In genomic region chr13:41466616-41467015, GRCm38 (mm10) we compare ENCODE assay signal across 8 mouse cellular contexts. TPM values are rescaled to one million over a fixed set of nuclear protein-coding genes. Genes with fewer than 3 reads are reported as not detected.
DNase-seq lines count a peak whose midpoint lies in the region; ATAC-seq lines count a peak whose summit lies in the region.

No protein-coding gene starts in this region.

- H3K27ac ChIP-seq in liver, embryonic 11.5 days (ENCODE audit: low read depth, low read length), result 0 out of 2 replicates have a peak overlapping the region, but pooled peaks have one; percentile 4
- 0 out of 2 replicates have a peak overlapping the region, but pooled peaks have one; percentile 17 for H3K27ac ChIP-seq in heart, embryonic 10.5 days
- H3K27ac ChIP-seq in kidney, embryonic 15.5 days, result peak overlapping the region; percentile 79
- H3K27ac ChIP-seq in midbrain, embryonic 14.5 days (replicated peaks; ENCODE audit: low read depth, low read length), result no peak overlapping the region
- H3K27ac ChIP-seq in midbrain, embryonic 10.5 days (replicated peaks), result no peak overlapping the region

- 77% methylated on average over 4 of the region's 4 CpGs for WGBS in liver, embryonic 11.5 days
- WGBS in heart, embryonic 10.5 days, result 90% methylated on average over 4 of the region's 4 CpGs
- WGBS in kidney, embryonic 15.5 days, result 63% methylated on average over 4 of the region's 4 CpGs
- 94% methylated on average over 4 of the region's 4 CpGs for WGBS in midbrain, embryonic 14.5 days
- 92% methylated on average over 4 of the region's 4 CpGs for WGBS in midbrain, embryonic 10.5 days

- no peaks in the 10 kb centered on the region for H3K27me3 ChIP-seq in liver, embryonic 11.5 days (replicated peaks; ENCODE audit: control insufficient read depth, insufficient read depth, low read length)
- peaks cover 37% of the 10 kb centered on the region; the same call in 1 of the 2 replicates for H3K27me3 ChIP-seq in heart, embryonic 10.5 days (ENCODE audit: insufficient read depth, poor library complexity, severe bottlenecking)
- no peaks in the 10 kb centered on the region for H3K27me3 ChIP-seq in kidney, embryonic 15.5 days
- H3K27me3 ChIP-seq in midbrain, embryonic 14.5 days (ENCODE audit: control insufficient read depth, insufficient read depth, low read length), result no peaks in the 10 kb centered on the region
- no peaks in the 10 kb centered on the region for H3K27me3 ChIP-seq in midbrain, embryonic 10.5 days (ENCODE audit: low read depth, poor library complexity, severe bottlenecking)

- no peak for ATAC-seq in liver, embryonic 11.5 days (replicated peaks; ENCODE audit: low FRiP score)
- 0 out of 2 replicates have a peak, but pooled peaks have one; percentile 43 for ATAC-seq in kidney, embryonic 15.5 days (replicated peaks; ENCODE audit: low FRiP score)
- ATAC-seq in midbrain, embryonic 14.5 days (ENCODE audit: low FRiP score, low TSS enrichment), result no peak

- no peaks in the 10 kb centered on the region for H3K36me3 ChIP-seq in liver, embryonic 11.5 days (ENCODE audit: control insufficient read depth, insufficient read depth, low read length)
- no peaks in the 10 kb centered on the region for H3K36me3 ChIP-seq in heart, embryonic 10.5 days
- no peaks in the 10 kb centered on the region for H3K36me3 ChIP-seq in kidney, embryonic 15.5 days
- H3K36me3 ChIP-seq in midbrain, embryonic 14.5 days (ENCODE audit: control insufficient read depth, insufficient read depth, low read length), result no peaks in the 10 kb centered on the region
- no peaks in the 10 kb centered on the region for H3K36me3 ChIP-seq in midbrain, embryonic 10.5 days

- no peaks in the 10 kb centered on the region for H3K4me1 ChIP-seq in liver, embryonic 11.5 days (replicated peaks; ENCODE audit: control insufficient read depth, insufficient read depth, low read length)
- H3K4me1 ChIP-seq in heart, embryonic 10.5 days, result 0 out of 2 replicates have a peak, but pooled peaks cover 5% of the 10 kb centered on the region
- peaks cover 8% of the 10 kb centered on the region; the same call in 1 of the 2 replicates for H3K4me1 ChIP-seq in kidney, embryonic 15.5 days
- no peaks in the 10 kb centered on the region for H3K4me1 ChIP-seq in midbrain, embryonic 14.5 days (ENCODE audit: control insufficient read depth, insufficient read depth, low read length)
- no peaks in the 10 kb centered on the region for H3K4me1 ChIP-seq in midbrain, embryonic 10.5 days

- H3K4me3 ChIP-seq in liver, embryonic 11.5 days (ENCODE audit: low read depth, low read length), result no peak overlapping the region
- no peak overlapping the region for H3K4me3 ChIP-seq in heart, embryonic 10.5 days
- no peak overlapping the region for H3K4me3 ChIP-seq in kidney, embryonic 15.5 days (replicated peaks)
- H3K4me3 ChIP-seq in midbrain, embryonic 14.5 days (replicated peaks; ENCODE audit: low read depth, low read length), result no peak overlapping the region
- no peak overlapping the region for H3K4me3 ChIP-seq in midbrain, embryonic 10.5 days

- no peaks in the 10 kb centered on the region for H3K9me3 ChIP-seq in liver, embryonic 11.5 days (ENCODE audit: control insufficient read depth, low read length)
- H3K9me3 ChIP-seq in heart, embryonic 10.5 days, result no peaks in the 10 kb centered on the region
- no peaks in the 10 kb centered on the region for H3K9me3 ChIP-seq in kidney, embryonic 15.5 days (replicated peaks)
- H3K9me3 ChIP-seq in midbrain, embryonic 14.5 days (ENCODE audit: control insufficient read depth, low read length), result no peaks in the 10 kb centered on the region
- no peaks in the 10 kb centered on the region for H3K9me3 ChIP-seq in midbrain, embryonic 10.5 days (replicated peaks)

- H3K4me2 ChIP-seq in liver, embryonic 11.5 days, result no peak overlapping the region
- H3K4me2 ChIP-seq in kidney, embryonic 15.5 days, result no peak overlapping the region
- no peak overlapping the region for H3K4me2 ChIP-seq in midbrain, embryonic 14.5 days (ENCODE audit: low read length)

- DNase-seq in liver, embryonic 11.5 days (ENCODE audit: low spot score), result no peak
- no peak for DNase-seq in liver
- DNase-seq in heart, embryonic 10.5 days (ENCODE audit: low spot score), result no peak
- DNase-seq in skeletal muscle tissue, adult 2 months (ENCODE audit: low read depth, low spot score), result peak; percentile 54
- no peak for DNase-seq in midbrain, embryonic 14.5 days
- no peak for DNase-seq in midbrain, embryonic 10.5 days (ENCODE audit: low spot score)
- no peak for DNase-seq in adrenal gland, adult 2 months

- H3K9ac ChIP-seq in liver, embryonic 11.5 days (ENCODE audit: low read depth, low read length), result no peak overlapping the region
- H3K9ac ChIP-seq in kidney, embryonic 15.5 days, result no peak overlapping the region
- H3K9ac ChIP-seq in midbrain, embryonic 14.5 days (replicated peaks; ENCODE audit: low read length), result no peak overlapping the region

RNA-seq across cellular contexts. Expression of gene Nedd9, which starts 20.5 kb away (rescaled TPM):
- polyA plus RNA-seq in liver, embryonic 11.5 days (2014; fragmentation: Nextera tagmentation; extraction: Ambion mirVana), result 6.1 TPM in 2 replicates
- polyA plus RNA-seq in heart, embryonic 10.5 days (2016; fragmentation: Nextera tagmentation; extraction: Ambion mirVana), result 14.7 and 15.8 TPM in 2 replicates
- polyA plus RNA-seq in kidney, embryonic 15.5 days (2015; fragmentation: Nextera tagmentation; extraction: Ambion mirVana), result 22.8 and 23.8 TPM in 2 replicates
- polyA plus RNA-seq in midbrain, embryonic 14.5 days (2014; fragmentation: Nextera tagmentation; extraction: Ambion mirVana), result 12.8 and 16.3 TPM in 2 replicates
- 17.4 and 18.9 TPM in 2 replicates for polyA plus RNA-seq in midbrain, embryonic 10.5 days (2016; fragmentation: Nextera tagmentation; extraction: Ambion mirVana)
- 10 to 100 TPM; 23.6 to 31.4 TPM for total RNA-seq in adrenal gland, adult 2 months (2021)
- polyA plus RNA-seq in adrenal gland, adult 2 months (2012; rRNA removed), result 5.5 and 8.7 TPM in 2 replicates

Comparison
In these comparisons a context has a peak if more than half of its experiments do, and no peak if none do; other contexts are left out.
1. H3K27ac ChIP-seq: peak in liver, embryonic 11.5 days (single experiment), heart, embryonic 10.5 days (single experiment) and kidney, embryonic 15.5 days (single experiment); none in midbrain, embryonic 14.5 days (single experiment) and midbrain, embryonic 10.5 days (single experiment).